Mouse (Mus musculus) liver, embryonic 15.5 days (tissue): ENCODE measurements around the gene Usp19. TPM values are rescaled to one million over a fixed set of nuclear protein-coding genes. Genes with fewer than 3 reads are reported as not detected.

Experiments
- ATAC-seq: fragments of 200-750 bp; cut with Nextera tagmentation; 2 replicates; pipeline ENCODE4 v1.8.0; 2017; ENCODE audit warnings: moderate number of reproducible peaks, mild to moderate bottlenecking, moderate library complexity; ENCODE audit not compliant: insufficient read depth
- H3K27ac ChIP-seq: fragments of 300-500 bp; sonication (generic); replicated peaks from 2 replicates; pipeline ENCODE4 v1.5.1; 2015; ENCODE audit warnings: mild to moderate bottlenecking, inconsistent platforms
- H3K27me3 ChIP-seq: fragments of 300-500 bp; sonication (generic); 2 replicates; pipeline ENCODE4 v1.6.1; 2015; ENCODE audit warnings: mild to moderate bottlenecking, inconsistent platforms
- H3K36me3 ChIP-seq: fragments of 300-500 bp; sonication (generic); replicated peaks from 2 replicates; pipeline ENCODE4 v1.6.1; 2015; ENCODE audit warnings: moderate library complexity, mild to moderate bottlenecking, inconsistent platforms
- H3K4me1 ChIP-seq: fragments of 300-500 bp; sonication (generic); replicated peaks from 2 replicates; pipeline ENCODE4 v1.6.1; 2015; ENCODE audit warnings: inconsistent platforms
- H3K4me2 ChIP-seq: fragments of 300-500 bp; sonication (generic); 2 replicates; pipeline ENCODE4 v1.6.1; 2015; ENCODE audit warnings: moderate library complexity, mild to moderate bottlenecking, inconsistent platforms
- H3K4me3 ChIP-seq: fragments of 300-500 bp; sonication (generic); replicated peaks from 2 replicates; pipeline ENCODE4 v1.5.1; 2015; ENCODE audit warnings: mild to moderate bottlenecking, inconsistent platforms
- H3K9ac ChIP-seq: fragments of 300-500 bp; sonication (generic); 2 replicates; pipeline ENCODE4 v1.6.1; 2015; ENCODE audit warnings: moderate library complexity, mild to moderate bottlenecking, inconsistent platforms
- H3K9me3 ChIP-seq: fragments of 300-500 bp; sonication (generic); replicated peaks from 2 replicates; pipeline ENCODE4 v1.6.1; 2016; ENCODE audit warnings: inconsistent platforms
- WGBS: fragments of 180-500 bp; shearing (Covaris S2); methylation state at CpG from one replicate; pipeline ENCODE4 v1.1.7; 2015; ENCODE audit warnings: mixed read lengths; ENCODE audit not compliant: insufficient replicate concordance; 5-methylcytosine and 5-hydroxymethylcytosine counted together
- polyA plus RNA-seq: library from polyadenylated mRNA; unstranded; fragments of >200 nt; fragmentation: Nextera tagmentation; extraction: Ambion mirVana; gene quantifications from 2 replicates; pipeline ENCODE4 v1.2.1, GENCODE M21; 2015

Usp19 gene
- polyA plus RNA-seq, 1 experiment from 2014 or later = 26.1 TPM

GRCm38 (mm10) chr9:108499943-108500342 lies 9.5 kb downstream of the Usp19 start:
- Histone ChIP-seq H3K27ac (no peak overlapping the region), H3K27me3 (no peaks in the 10 kb centered on the region), H3K4me1 (no peaks in the 10 kb centered on the region), H3K4me3 (no peak overlapping the region), H3K9me3 (no peaks in the 10 kb centered on the region), H3K4me2 (no peak overlapping the region), H3K9ac (no peak overlapping the region), H3K36me3 (peaks cover 82% of the 10 kb centered on the region)
- 92% methylated on average over 15 of the region's 15 CpGs for WGBS
- ATAC-seq = no peak

GRCm38 (mm10) chr9:108506901-108507300 lies 16.5 kb downstream of the Usp19 start:
- peak overlapping the region; percentile 90 for H3K4me2 ChIP-seq
- WGBS = 84% methylated on average over 7 of the region's 7 CpGs
- H3K9me3 ChIP-seq = no peaks in the 10 kb centered on the region
- ATAC-seq = no peak
- H3K4me1 ChIP-seq = peaks cover 26% of the 10 kb centered on the region
- H3K27me3 ChIP-seq = no peaks in the 10 kb centered on the region
- H3K4me3 ChIP-seq = peak overlapping the region; percentile 81
- peaks cover 37% of the 10 kb centered on the region for H3K36me3 ChIP-seq
- peak overlapping the region; percentile 66; the same call in 1 of the 2 replicates for H3K9ac ChIP-seq
- H3K27ac ChIP-seq = no peak overlapping the region

GRCm38 (mm10) chr9:108507619-108508434 lies 17.4 kb downstream of the Usp19 start, which contains the start of gene Qars:
Qars (plus strand) TSS chr9:108507706.
- Histone ChIP-seq H3K9ac (peak within 1 kb of the TSS; percentile 83), H3K27ac (peak within 1 kb of the TSS; percentile 87), H3K4me1 (peaks cover 26% of the 10 kb centered on the region), H3K36me3 (peaks cover 37% of the 10 kb centered on the region), H3K4me2 (peak within 1 kb of the TSS; percentile 90), H3K27me3 (no peaks in the 10 kb centered on the region), H3K9me3 (no peaks in the 10 kb centered on the region), H3K4me3 (peak within 1 kb of the TSS; percentile 81)
- under 1% methylated on average over 37 of the region's 37 CpGs for WGBS
- peak; percentile 92 for ATAC-seq

GRCm38 (mm10) chr9:108508776-108509175 lies 18.4 kb downstream of the Usp19 start:
- peak overlapping the region; percentile 87; the same call in 1 of the 2 replicates for H3K27ac ChIP-seq
- H3K4me3 ChIP-seq = peak overlapping the region; percentile 81
- peaks cover 44% of the 10 kb centered on the region for H3K36me3 ChIP-seq
- H3K9me3 ChIP-seq = no peaks in the 10 kb centered on the region
- ATAC-seq = no peak
- H3K27me3 ChIP-seq = no peaks in the 10 kb centered on the region
- peak overlapping the region; percentile 90 for H3K4me2 ChIP-seq
- H3K9ac ChIP-seq = peak overlapping the region; percentile 83
- 60% methylated on average over 7 of the region's 7 CpGs for WGBS
- H3K4me1 ChIP-seq = peaks cover 26% of the 10 kb centered on the region

- Histone ChIP-seq H3K9ac (peak within 1 kb of the TSS; percentile 94), H3K4me3 (peak within 1 kb of the TSS; percentile 99), H3K27ac (peak within 1 kb of the TSS; percentile 99), H3K4me2 (peak within 1 kb of the TSS; percentile 98), H3K4me1 (peaks cover 42% of the 10 kb centered on the region), H3K36me3 (peaks cover 57% of the 10 kb centered on the region), H3K9me3 (no peaks in the 10 kb centered on the region), H3K27me3 (no peaks in the 10 kb centered on the region)
- ATAC-seq = peak; percentile 90
- WGBS = 1% methylated on average over 55 of the region's 55 CpGs
Measured at GRCm38 (mm10) chr9:108516380-108517251, 26.2 kb downstream of the Usp19 start, which contains the start of gene Qrich1. Qrich1 (plus strand) TSS chr9:108516806.

GRCm38 (mm10) chr9:108517253-108517930 lies 27.0 kb downstream of the Usp19 start:
- under 1% methylated on average over 89 of the region's 95 CpGs for WGBS
- ATAC-seq = peak; percentile 86
- Histone ChIP-seq H3K9ac (peak overlapping the region; percentile 94), H3K36me3 (peaks cover 50% of the 10 kb centered on the region), H3K4me2 (peak overlapping the region; percentile 98), H3K4me1 (peaks cover 42% of the 10 kb centered on the region), H3K27ac (peak overlapping the region; percentile 99), H3K9me3 (no peaks in the 10 kb centered on the region), H3K4me3 (peak overlapping the region; percentile 99), H3K27me3 (no peaks in the 10 kb centered on the region)

- peak overlapping the region; percentile 98 for H3K4me2 ChIP-seq
- H3K27me3 ChIP-seq = no peaks in the 10 kb centered on the region
- peak overlapping the region; percentile 99 for H3K27ac ChIP-seq
- no peaks in the 10 kb centered on the region for H3K9me3 ChIP-seq
- peaks cover 42% of the 10 kb centered on the region for H3K4me1 ChIP-seq
- 0% methylated on average over 13 of the region's 13 CpGs for WGBS
- peak overlapping the region; percentile 94 for H3K9ac ChIP-seq
- H3K36me3 ChIP-seq = peaks cover 44% of the 10 kb centered on the region
- peak overlapping the region; percentile 99 for H3K4me3 ChIP-seq
- ATAC-seq = no peak; the same call in 1 of the 2 replicates
Measured at GRCm38 (mm10) chr9:108517931-108518332, 27.5 kb downstream of the Usp19 start.

GRCm38 (mm10) chr9:108521604-108522003 lies 31.2 kb downstream of the Usp19 start:
- Histone ChIP-seq H3K9me3 (no peaks in the 10 kb centered on the region), H3K36me3 (peaks cover 36% of the 10 kb centered on the region), H3K27ac (no peak overlapping the region), H3K4me1 (peaks cover 21% of the 10 kb centered on the region), H3K4me2 (no peak overlapping the region), H3K27me3 (no peaks in the 10 kb centered on the region), H3K9ac (no peak overlapping the region), H3K4me3 (no peak overlapping the region)
- 51% methylated on average over 2 of the region's 2 CpGs for WGBS
- no peak for ATAC-seq

- peaks cover 19% of the 10 kb centered on the region for H3K4me1 ChIP-seq
- ATAC-seq = no peak
- H3K4me3 ChIP-seq = no peak overlapping the region
- no peak overlapping the region for H3K27ac ChIP-seq
- H3K36me3 ChIP-seq = peaks cover 45% of the 10 kb centered on the region
- H3K4me2 ChIP-seq = no peak overlapping the region
- H3K9ac ChIP-seq = no peak overlapping the region
- no peaks in the 10 kb centered on the region for H3K9me3 ChIP-seq
- H3K27me3 ChIP-seq = no peaks in the 10 kb centered on the region
- WGBS = 95% methylated on average over 4 of the region's 4 CpGs
Measured at GRCm38 (mm10) chr9:108523341-108523740, 32.9 kb downstream of the Usp19 start.

GRCm38 (mm10) chr9:108525400-108525799 lies 35.0 kb downstream of the Usp19 start:
- Histone ChIP-seq H3K9ac (no peak overlapping the region), H3K4me2 (no peak overlapping the region), H3K27me3 (no peaks in the 10 kb centered on the region), H3K4me3 (no peak overlapping the region), H3K27ac (no peak overlapping the region), H3K9me3 (no peaks in the 10 kb centered on the region), H3K4me1 (peaks cover 2% of the 10 kb centered on the region), H3K36me3 (peaks cover 51% of the 10 kb centered on the region)
- 78% methylated on average over 3 of the region's 3 CpGs for WGBS
- no peak for ATAC-seq
